Mouse (Mus musculus): ENCODE results near the gene Sf3b2.
"Not testable (repeated sequence)": the region's sequence is repeated elsewhere in the genome, so short reads cannot be mapped to it uniquely, and the experiment has no call there.

- not testable (repeated sequence) for TF ChIP-seq POLR2A (IDR thresholded peaks at IDR 0.05; ENCODE audit: low read depth, low read length); CTCF (IDR thresholded peaks at IDR 0.05; ENCODE audit: extremely low read depth, insufficient read length, insufficient replicate concordance, low read depth, low read length)
These were observed 58.3 kb downstream of the Sf3b2 start for GRCm38 (mm10) chr19:5236981-5237380.
